Mouse (Mus musculus) bone marrow macrophage, adult 2 months (primary cell): ENCODE results near the gene Tgfb3. TPM values are rescaled to one million over a fixed set of nuclear protein-coding genes. Genes with fewer than 3 reads are reported as not detected.

Experiments
- H3K27ac ChIP-seq: 2 replicates; pipeline ENCODE4 v1.5.1; 2012; ENCODE audit warnings: low read depth, low read length; ENCODE audit not compliant: insufficient read depth
- H3K4me1 ChIP-seq: 2 replicates; pipeline ENCODE4 v1.6.1; 2012; ENCODE audit warnings: low read length; ENCODE audit not compliant: control insufficient read depth, insufficient read depth
- H3K4me3 ChIP-seq: 2 replicates; pipeline ENCODE4 v1.5.1; 2012; ENCODE audit warnings: mild to moderate bottlenecking, low read length, moderate library complexity; ENCODE audit not compliant: insufficient read depth
- CTCF ChIP-seq: IDR thresholded peaks from 2 replicates; pipeline ENCODE4 v1.5.1; 2012; ENCODE audit warnings: low read depth, mild to moderate bottlenecking, low read length, moderate library complexity
- POLR2A ChIP-seq: IDR thresholded peaks from 2 replicates; pipeline ENCODE4 v1.6.1; 2012; ENCODE audit warnings: mild to moderate bottlenecking, low read depth, low read length, borderline replicate concordance
- polyA plus RNA-seq: library from polyadenylated mRNA; stranded (reverse); fragments of >200 nt; gene quantifications from 2 replicates; pipeline ENCODE4 v1.2.4, GENCODE M21; 2012; ENCODE audit not compliant: missing spikeins, insufficient read depth, insufficient read length

The Tgfb3 gene
- polyA plus RNA-seq, 1 experiment, result 0.86 TPM

- Histone ChIP-seq H3K4me1 (no peaks in the 10 kb centered on the region), H3K4me3 (no peak overlapping the region), H3K27ac (no peak overlapping the region)
- TF ChIP-seq CTCF (no peak), POLR2A (no peak)
Measured at GRCm38 (mm10) chr12:86037235-86037921, 41.5 kb downstream of the Tgfb3 start.

GRCm38 (mm10) chr12:86036368-86037166, 42.3 kb downstream of the Tgfb3 start:
- TF ChIP-seq POLR2A, result no peak
- no peak for TF ChIP-seq CTCF
- Histone ChIP-seq H3K4me3 (no peak overlapping the region), H3K27ac (no peak overlapping the region), H3K4me1 (no peaks in the 10 kb centered on the region)

- no peak overlapping the region for H3K4me3 ChIP-seq
- TF ChIP-seq POLR2A (no peak), CTCF (no peak)
- H3K4me1 ChIP-seq, result no peaks in the 10 kb centered on the region
- H3K27ac ChIP-seq, result no peak overlapping the region
Measured at GRCm38 (mm10) chr12:86035586-86035985, 43.3 kb downstream of the Tgfb3 start.

DNA sequence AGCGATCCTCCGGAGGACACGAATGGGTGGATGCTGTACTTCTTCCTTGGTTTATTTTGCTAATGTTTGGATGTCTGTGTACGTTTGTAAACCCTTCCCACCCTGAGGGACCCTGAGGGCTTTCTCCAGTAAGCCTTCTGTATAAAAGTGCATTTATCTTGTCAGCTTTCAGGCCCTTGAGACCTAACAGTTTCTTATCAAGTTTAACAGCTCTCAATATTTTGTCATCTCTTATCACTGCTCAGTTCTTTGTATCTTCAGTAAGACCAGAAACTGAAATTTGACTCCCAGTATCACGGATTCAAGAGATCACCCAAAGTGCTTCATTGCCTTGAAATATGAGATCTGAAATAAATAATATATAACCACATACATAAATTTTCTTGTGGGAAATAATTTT, 47.9 kb downstream of the Tgfb3 start:
- no peak overlapping the region for H3K27ac ChIP-seq
- TF ChIP-seq CTCF, result no peak
- no peak for TF ChIP-seq POLR2A
- H3K4me1 ChIP-seq, result no peaks in the 10 kb centered on the region
- no peak overlapping the region for H3K4me3 ChIP-seq

- Histone ChIP-seq H3K4me1 (no peaks in the 10 kb centered on the region), H3K4me3 (no peak overlapping the region), H3K27ac (no peak overlapping the region)
- no peak for TF ChIP-seq CTCF
- TF ChIP-seq POLR2A, result no peak
Measured at GRCm38 (mm10) chr12:86027747-86028146, 51.1 kb downstream of the Tgfb3 start.

DNA sequence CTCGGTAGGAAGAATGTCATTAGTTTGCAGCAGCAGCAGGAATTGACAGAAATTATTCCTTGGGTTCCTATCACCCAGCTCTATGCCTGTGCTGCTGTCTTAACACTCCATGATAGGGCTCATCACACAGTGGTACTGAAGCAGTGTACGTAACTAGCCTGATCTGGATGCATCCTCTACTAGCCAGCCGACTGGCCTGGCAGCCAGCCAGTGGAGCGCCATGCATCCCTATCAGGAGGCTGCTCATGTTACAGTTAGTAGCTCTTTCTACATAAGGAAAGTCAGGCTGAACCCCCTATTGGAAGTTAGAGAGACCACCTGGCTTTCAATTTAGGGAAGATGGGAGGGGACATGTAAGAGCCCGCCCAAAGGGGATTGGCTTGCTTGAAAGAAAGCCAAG, 51.8 kb downstream of the Tgfb3 start:
- TF ChIP-seq CTCF (no peak), POLR2A (no peak)
- H3K27ac ChIP-seq, result no peak overlapping the region
- H3K4me3 ChIP-seq, result no peak overlapping the region
- H3K4me1 ChIP-seq, result no peaks in the 10 kb centered on the region

DNA sequence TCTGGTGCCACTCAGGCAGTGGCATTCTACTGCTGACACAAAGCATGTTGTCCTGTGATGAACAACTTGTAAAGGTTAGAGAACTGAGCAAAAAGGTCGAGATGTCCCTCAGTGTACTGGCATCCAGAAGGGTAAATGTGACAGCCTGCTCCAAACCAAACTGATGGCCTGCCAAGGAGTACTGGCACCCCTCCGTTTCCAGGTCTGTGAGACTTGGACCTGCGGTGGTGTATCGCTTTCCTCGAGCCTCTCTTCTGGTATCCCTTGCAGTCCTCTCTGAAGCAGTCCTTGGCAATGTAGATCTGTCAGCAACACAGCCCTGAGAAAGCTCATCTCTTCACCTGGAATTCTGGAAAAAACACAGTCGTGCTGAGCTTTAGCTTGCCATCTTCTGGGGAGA, 53.4 kb downstream of the Tgfb3 start:
- TF ChIP-seq CTCF (no peak), POLR2A (no peak)
- Histone ChIP-seq H3K4me1 (no peaks in the 10 kb centered on the region), H3K4me3 (no peak overlapping the region), H3K27ac (no peak overlapping the region)

DNA sequence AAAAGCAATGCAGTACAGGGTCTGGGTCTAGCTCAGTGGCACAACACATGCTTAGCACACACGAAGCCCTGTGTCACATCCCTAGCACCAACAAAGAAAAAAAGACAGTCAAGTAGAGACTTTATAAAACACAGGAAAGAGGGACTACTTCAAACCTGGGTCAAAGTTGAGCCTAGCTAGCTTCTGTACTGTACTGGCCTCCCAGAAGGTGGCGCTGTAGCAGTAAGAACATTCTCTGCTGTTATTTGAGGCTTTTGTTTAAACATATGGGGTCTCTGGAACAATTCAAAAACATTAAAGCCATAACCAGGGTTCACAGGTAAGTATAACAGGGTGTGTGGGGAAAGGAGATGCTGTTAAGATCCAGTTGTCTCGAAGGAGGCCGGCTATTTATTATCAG, 54.4 kb downstream of the Tgfb3 start:
- H3K27ac ChIP-seq, result no peak overlapping the region
- no peaks in the 10 kb centered on the region for H3K4me1 ChIP-seq
- TF ChIP-seq CTCF (no peak), POLR2A (no peak)
- H3K4me3 ChIP-seq, result no peak overlapping the region

- Histone ChIP-seq H3K27ac (no peak overlapping the region), H3K4me3 (no peak overlapping the region), H3K4me1 (no peaks in the 10 kb centered on the region)
- TF ChIP-seq POLR2A, result no peak
- no peak for TF ChIP-seq CTCF
Measured at GRCm38 (mm10) chr12:86023081-86023871, 55.6 kb downstream of the Tgfb3 start.
